Mouse (Mus musculus): ENCODE measurements around the gene Cxcl2.

DNA sequence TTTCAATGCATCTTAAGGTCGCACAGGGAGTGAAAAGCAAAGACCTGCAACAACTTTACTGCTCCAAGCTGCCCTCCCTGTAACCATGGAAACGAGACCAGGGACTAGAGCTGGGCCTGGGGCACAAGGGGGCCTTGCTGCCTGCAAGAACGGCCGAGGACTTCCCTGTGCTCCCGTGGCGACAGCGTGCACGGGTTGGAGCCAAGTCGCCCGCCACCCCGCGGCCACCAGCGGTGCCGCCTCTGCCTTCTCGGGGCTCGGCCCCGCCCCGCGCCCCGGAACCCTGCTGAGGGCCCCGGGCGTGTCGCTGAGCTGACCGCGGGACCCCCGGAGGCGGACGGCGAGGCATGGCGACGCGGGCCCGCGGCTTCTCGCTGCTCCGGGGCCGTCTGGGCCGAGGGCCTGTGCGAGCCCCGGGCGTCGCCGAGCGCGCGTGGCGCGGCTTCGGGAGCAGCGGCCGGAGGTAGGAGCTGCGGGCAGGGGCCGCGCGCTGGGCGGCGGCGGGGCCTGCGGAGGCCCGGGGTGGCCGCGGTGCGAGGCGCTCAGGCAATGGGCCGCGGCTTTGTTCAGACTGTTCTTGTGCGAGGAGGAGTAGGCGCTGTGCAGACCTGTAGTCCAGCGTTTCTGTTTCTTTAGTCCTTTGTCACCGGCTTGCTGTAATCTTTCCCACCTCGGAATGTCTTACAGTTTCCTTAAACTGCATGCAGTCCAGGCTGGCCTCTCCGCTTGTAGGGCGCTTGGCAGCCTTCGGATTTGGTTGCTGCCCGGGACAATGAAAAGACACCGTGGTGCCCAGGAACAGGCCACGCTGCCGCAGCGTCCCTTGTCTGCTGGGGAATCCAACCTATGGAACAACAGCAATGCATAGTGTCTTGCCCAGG is 27.5 kb downstream of the Cxcl2 start, which contains the start of gene Mthfd2l:
- TF ChIP-seq CTCF (IDR thresholded peaks at IDR 0.05; ENCODE audit: control insufficient read depth, insufficient read depth, insufficient read length) (peak; percentile 94), USF1 (IDR thresholded peaks at IDR 0.05; ENCODE audit: low read depth) (no peak), CEBPB (IDR thresholded peaks at IDR 0.05; ENCODE audit: low read depth) (no peak), MYOG (IDR thresholded peaks at IDR 0.05; ENCODE audit: control insufficient read depth, extremely low read depth, insufficient read length) (no peak), MAX (IDR thresholded peaks at IDR 0.05) (peak; percentile 86), FOSL1 (IDR thresholded peaks at IDR 0.05; ENCODE audit: insufficient read depth, low read length, poor library complexity, severe bottlenecking) (no peak)
